Mouse (Mus musculus) midbrain, embryonic 12.5 days (tissue): ENCODE data around the gene Tfap2a. TPM values are rescaled to one million over a fixed set of nuclear protein-coding genes. Genes with fewer than 3 reads are reported as not detected.
A peak's percentile ranks its signal among the peaks of the same experiment; 100 is the strongest.

ENCODE experiments used
- ATAC-seq: fragments of 200-750 bp; cut with Nextera tagmentation; 2 replicates; pipeline ENCODE4 v1.8.0; 2017; ENCODE audit warnings: low read depth, moderate TSS enrichment, moderate library complexity; ENCODE audit not compliant: low FRiP score
- H3K27ac ChIP-seq: fragments of 300-500 bp; sonication (generic); replicated peaks from 2 replicates; pipeline ENCODE4 v1.5.1; 2016; ENCODE audit warnings: mild to moderate bottlenecking
- H3K27me3 ChIP-seq: fragments of 300-500 bp; sonication (generic); 2 replicates; pipeline ENCODE4 v1.6.1; 2016; ENCODE audit warnings: mild to moderate bottlenecking
- H3K36me3 ChIP-seq: fragments of 300-500 bp; sonication (generic); 2 replicates; pipeline ENCODE4 v1.6.1; 2016
- H3K4me1 ChIP-seq: fragments of 300-500 bp; sonication (generic); 2 replicates; pipeline ENCODE4 v1.6.1; 2016
- H3K4me2 ChIP-seq: fragments of 300-500 bp; sonication (generic); replicated peaks from 2 replicates; pipeline ENCODE4 v1.6.1; 2016; ENCODE audit warnings: mild to moderate bottlenecking, moderate library complexity
- H3K4me3 ChIP-seq: fragments of 300-500 bp; sonication (generic); 2 replicates; pipeline ENCODE4 v1.5.1; 2016; ENCODE audit warnings: mild to moderate bottlenecking
- H3K9ac ChIP-seq: fragments of 300-500 bp; sonication (generic); replicated peaks from 2 replicates; pipeline ENCODE4 v1.6.1; 2016; ENCODE audit warnings: mild to moderate bottlenecking, moderate library complexity
- H3K9me3 ChIP-seq: fragments of 300-500 bp; sonication (generic); 2 replicates; pipeline ENCODE4 v1.6.1; 2016; ENCODE audit warnings: mild to moderate bottlenecking
- WGBS: fragments of 180-500 bp; shearing (Covaris S2); methylation state at CpG from one replicate; pipeline ENCODE4 v1.1.7; 2016; 5-methylcytosine and 5-hydroxymethylcytosine counted together
- polyA plus RNA-seq: library from polyadenylated mRNA; unstranded; fragments of >200 nt; fragmentation: Nextera tagmentation; extraction: Ambion mirVana; gene quantifications from 2 replicates; pipeline ENCODE4 v1.2.1, GENCODE M21; 2016

Tfap2a gene
- polyA plus RNA-seq, 1 experiment from 2014 or later, result 6.3 TPM

GRCm38 (mm10) chr13:40741436-40741835, 3.3 kb upstream of the Tfap2a start:
- WGBS, result 2% methylated on average over 7 of the region's 7 CpGs
- Histone ChIP-seq H3K9ac (no peak overlapping the region), H3K4me2 (no peak overlapping the region), H3K27ac (no peak overlapping the region), H3K4me3 (no peak overlapping the region), H3K36me3 (no peaks in the 10 kb centered on the region), H3K27me3 (peaks cover 100% of the 10 kb centered on the region), H3K4me1 (peaks cover 7% of the 10 kb centered on the region; the same call in 1 of the 2 replicates), H3K9me3 (peaks cover 6% of the 10 kb centered on the region; the same call in 1 of the 2 replicates)
- ATAC-seq, result no peak

- no peak overlapping the region for H3K27ac ChIP-seq
- peaks cover 3% of the 10 kb centered on the region; the same call in 1 of the 2 replicates for H3K9me3 ChIP-seq
- H3K36me3 ChIP-seq, result no peaks in the 10 kb centered on the region
- ATAC-seq, result no peak
- no peak overlapping the region for H3K9ac ChIP-seq
- H3K4me2 ChIP-seq, result no peak overlapping the region
- WGBS, result 1% methylated on average over 19 of the region's 19 CpGs
- peaks cover 7% of the 10 kb centered on the region; the same call in 1 of the 2 replicates for H3K4me1 ChIP-seq
- H3K27me3 ChIP-seq, result peaks cover 100% of the 10 kb centered on the region
- H3K4me3 ChIP-seq, result no peak overlapping the region
Observed at GRCm38 (mm10) chr13:40740727-40741360, 2.7 kb upstream of the Tfap2a start.

- H3K9ac ChIP-seq, result no peak overlapping the region
- no peak for ATAC-seq
- H3K36me3 ChIP-seq, result no peaks in the 10 kb centered on the region
- no peak overlapping the region for H3K4me2 ChIP-seq
- no peak overlapping the region for H3K4me3 ChIP-seq
- no peak overlapping the region for H3K27ac ChIP-seq
- H3K27me3 ChIP-seq, result peaks cover 100% of the 10 kb centered on the region
- H3K4me1 ChIP-seq, result peaks cover 7% of the 10 kb centered on the region; the same call in 1 of the 2 replicates
- WGBS, result 2% methylated on average over 10 of the region's 10 CpGs
- no peaks in the 10 kb centered on the region for H3K9me3 ChIP-seq
Observed at GRCm38 (mm10) chr13:40739901-40740300, 1.7 kb upstream of the Tfap2a start.

- no peak for ATAC-seq
- Histone ChIP-seq H3K36me3 (no peaks in the 10 kb centered on the region), H3K9me3 (no peaks in the 10 kb centered on the region), H3K4me3 (no peak overlapping the region), H3K27me3 (peaks cover 100% of the 10 kb centered on the region), H3K4me1 (peaks cover 3% of the 10 kb centered on the region; the same call in 1 of the 2 replicates), H3K9ac (no peak overlapping the region), H3K27ac (no peak overlapping the region), H3K4me2 (no peak overlapping the region)
- 1% methylated on average over 17 of the region's 17 CpGs for WGBS
Observed at GRCm38 (mm10) chr13:40739121-40739650, 1.0 kb upstream of the Tfap2a start.

GRCm38 (mm10) chr13:40737761-40738160, 415 bp downstream of the Tfap2a start:
- WGBS, result 2% methylated on average over 22 of the region's 22 CpGs
- Histone ChIP-seq H3K9me3 (no peaks in the 10 kb centered on the region), H3K4me1 (peaks cover 7% of the 10 kb centered on the region; the same call in 1 of the 2 replicates), H3K27me3 (peaks cover 100% of the 10 kb centered on the region), H3K4me2 (no peak overlapping the region), H3K9ac (no peak overlapping the region), H3K4me3 (no peak overlapping the region), H3K27ac (no peak overlapping the region), H3K36me3 (no peaks in the 10 kb centered on the region)
- ATAC-seq, result no peak

DNA sequence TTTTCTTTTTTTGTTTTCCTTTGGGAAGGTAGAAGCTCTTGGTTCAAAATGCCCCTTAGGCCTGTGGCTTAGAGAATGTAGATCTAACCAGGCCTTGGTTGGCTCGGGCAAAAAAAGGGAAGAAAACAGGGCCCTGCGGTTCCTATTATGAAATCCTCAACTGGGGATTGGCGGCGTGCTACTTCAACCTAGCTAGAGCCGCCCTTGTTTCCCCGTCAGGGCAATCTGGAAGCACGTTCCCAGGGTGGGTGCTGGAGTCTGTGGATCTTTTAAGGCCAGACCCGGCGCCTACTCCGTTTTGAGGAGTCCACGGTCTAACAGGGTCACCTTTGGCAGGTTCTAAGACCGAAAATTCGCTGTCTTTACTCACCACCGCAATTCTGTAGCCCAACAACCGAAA, 1.1 kb downstream of the Tfap2a start:
- Histone ChIP-seq H3K27me3 (peaks cover 100% of the 10 kb centered on the region), H3K4me1 (peaks cover 7% of the 10 kb centered on the region; the same call in 1 of the 2 replicates), H3K9me3 (no peaks in the 10 kb centered on the region), H3K9ac (no peak overlapping the region), H3K27ac (no peak overlapping the region), H3K36me3 (no peaks in the 10 kb centered on the region), H3K4me3 (no peak overlapping the region), H3K4me2 (no peak overlapping the region)
- WGBS, result 3% methylated on average over 15 of the region's 15 CpGs
- no peak for ATAC-seq

DNA sequence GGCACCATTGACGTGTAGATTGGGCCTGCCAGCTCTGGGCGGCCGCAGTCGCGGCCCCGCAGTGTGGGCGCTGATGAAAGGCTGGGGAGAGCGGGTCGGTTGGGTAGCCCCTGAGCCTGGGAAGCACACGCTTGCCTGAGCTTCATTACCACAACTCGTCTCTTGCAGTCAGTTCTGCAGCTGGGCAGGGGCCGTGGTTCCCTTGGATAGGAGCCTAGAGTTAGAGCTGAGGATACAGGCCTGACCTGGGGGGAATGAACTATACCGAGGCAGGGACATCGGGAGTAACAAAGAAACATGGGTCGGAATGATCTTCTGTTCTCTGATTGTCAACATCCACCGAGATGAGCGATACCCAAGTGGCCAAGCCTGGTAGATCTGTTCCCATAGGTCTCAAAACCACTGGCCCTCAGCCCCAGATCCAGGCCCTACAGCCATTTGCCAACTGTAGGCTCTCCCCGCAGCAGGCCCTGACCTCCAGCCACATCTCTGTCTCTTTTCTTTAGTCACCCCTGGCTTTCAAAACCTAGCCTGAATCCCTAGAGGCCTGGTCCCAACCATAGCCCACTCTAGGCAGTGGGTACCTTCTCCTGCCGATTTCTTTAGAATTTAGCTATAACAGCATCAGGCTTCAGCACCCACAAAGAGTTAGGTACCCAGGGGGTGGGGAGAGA, 1.9 kb downstream of the Tfap2a start:
- 3% methylated on average over 19 of the region's 19 CpGs for WGBS
- Histone ChIP-seq H3K36me3 (no peaks in the 10 kb centered on the region), H3K4me1 (peaks cover 14% of the 10 kb centered on the region), H3K4me3 (no peak overlapping the region), H3K4me2 (0 out of 2 replicates have a peak overlapping the region, but pooled peaks have one; percentile 7), H3K9ac (no peak overlapping the region), H3K9me3 (no peaks in the 10 kb centered on the region), H3K27ac (no peak overlapping the region), H3K27me3 (peaks cover 100% of the 10 kb centered on the region)
- ATAC-seq, result no peak

DNA sequence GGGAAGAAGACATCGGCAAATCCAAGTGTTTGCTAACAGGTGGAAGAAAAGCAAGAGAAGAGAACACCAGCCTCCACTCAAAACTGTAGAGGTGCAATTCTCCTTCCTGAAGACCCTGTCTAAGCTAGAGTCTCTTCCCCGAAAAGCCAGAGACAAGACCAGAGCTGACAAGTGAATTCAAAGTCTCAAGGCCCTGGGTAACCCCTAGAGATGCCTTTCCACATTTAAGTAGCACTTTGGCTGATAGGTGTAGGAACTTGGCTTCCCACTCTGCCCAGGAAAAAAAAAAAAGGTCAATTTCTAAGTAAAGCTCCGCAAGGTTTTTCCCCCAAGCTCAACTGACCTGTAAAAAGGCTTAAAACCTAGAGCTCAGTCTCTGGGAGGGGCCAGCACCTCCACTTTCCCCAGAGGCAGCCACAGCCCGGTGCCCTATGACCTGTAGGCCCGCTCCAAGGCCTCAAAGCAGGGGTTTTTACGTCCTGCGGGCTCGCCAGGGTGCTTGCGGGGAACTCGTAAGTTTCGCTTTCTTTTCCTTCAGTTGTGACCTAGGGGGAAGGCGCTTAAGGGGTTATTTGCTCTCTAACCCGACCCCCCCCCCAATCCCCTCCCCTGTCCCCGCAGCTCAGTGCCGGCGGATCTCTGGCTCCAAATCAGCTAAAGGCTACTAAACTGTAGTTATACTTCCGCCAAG, 2.6 kb downstream of the Tfap2a start:
- 3% methylated on average over 17 of the region's 17 CpGs for WGBS
- no peaks in the 10 kb centered on the region for H3K36me3 ChIP-seq
- H3K4me2 ChIP-seq, result 0 out of 2 replicates have a peak overlapping the region, but pooled peaks have one; percentile 7
- no peak for ATAC-seq
- no peaks in the 10 kb centered on the region for H3K9me3 ChIP-seq
- H3K27ac ChIP-seq, result no peak overlapping the region
- H3K27me3 ChIP-seq, result peaks cover 99% of the 10 kb centered on the region
- 0 out of 2 replicates have a peak overlapping the region, but pooled peaks have one; percentile 3 for H3K4me3 ChIP-seq
- peaks cover 19% of the 10 kb centered on the region for H3K4me1 ChIP-seq
- H3K9ac ChIP-seq, result no peak overlapping the region

DNA sequence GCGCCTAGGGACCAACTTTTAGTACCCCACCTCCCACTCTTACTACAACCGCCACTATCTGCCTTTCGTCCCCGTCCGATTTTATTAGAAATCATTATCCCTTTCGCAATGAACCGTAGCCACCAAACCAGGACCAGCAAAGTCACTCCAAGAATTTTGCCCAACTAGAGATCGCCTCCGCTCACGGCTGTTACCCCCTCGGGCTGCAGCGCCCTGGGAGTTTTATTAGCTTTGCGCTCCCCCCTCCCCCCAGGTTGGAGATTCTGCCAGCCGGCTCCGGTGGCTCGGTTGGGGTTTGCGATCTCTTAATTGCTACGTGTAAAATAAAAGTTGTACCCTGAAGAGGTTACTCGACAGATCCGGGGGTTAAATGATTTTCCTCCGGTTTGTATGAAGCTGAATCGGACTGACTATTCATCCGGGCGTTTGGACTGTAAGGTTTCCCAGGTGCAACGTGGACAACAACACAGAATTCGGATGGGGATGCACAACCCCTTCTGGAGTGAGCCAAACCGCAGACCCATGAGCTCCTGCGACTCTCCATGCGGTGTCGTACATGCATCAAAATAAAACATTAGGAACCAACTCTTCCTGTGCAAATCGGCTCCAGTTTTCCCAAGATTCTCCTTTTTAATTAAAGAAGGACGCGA, 3.7 kb downstream of the Tfap2a start:
- Histone ChIP-seq H3K4me2 (peak overlapping the region; percentile 49), H3K9me3 (no peaks in the 10 kb centered on the region), H3K36me3 (no peaks in the 10 kb centered on the region), H3K4me1 (peaks cover 19% of the 10 kb centered on the region), H3K4me3 (peak overlapping the region; percentile 46), H3K9ac (no peak overlapping the region), H3K27ac (no peak overlapping the region), H3K27me3 (peaks cover 94% of the 10 kb centered on the region)
- under 1% methylated on average over 33 of the region's 33 CpGs for WGBS
- ATAC-seq, result no peak

DNA sequence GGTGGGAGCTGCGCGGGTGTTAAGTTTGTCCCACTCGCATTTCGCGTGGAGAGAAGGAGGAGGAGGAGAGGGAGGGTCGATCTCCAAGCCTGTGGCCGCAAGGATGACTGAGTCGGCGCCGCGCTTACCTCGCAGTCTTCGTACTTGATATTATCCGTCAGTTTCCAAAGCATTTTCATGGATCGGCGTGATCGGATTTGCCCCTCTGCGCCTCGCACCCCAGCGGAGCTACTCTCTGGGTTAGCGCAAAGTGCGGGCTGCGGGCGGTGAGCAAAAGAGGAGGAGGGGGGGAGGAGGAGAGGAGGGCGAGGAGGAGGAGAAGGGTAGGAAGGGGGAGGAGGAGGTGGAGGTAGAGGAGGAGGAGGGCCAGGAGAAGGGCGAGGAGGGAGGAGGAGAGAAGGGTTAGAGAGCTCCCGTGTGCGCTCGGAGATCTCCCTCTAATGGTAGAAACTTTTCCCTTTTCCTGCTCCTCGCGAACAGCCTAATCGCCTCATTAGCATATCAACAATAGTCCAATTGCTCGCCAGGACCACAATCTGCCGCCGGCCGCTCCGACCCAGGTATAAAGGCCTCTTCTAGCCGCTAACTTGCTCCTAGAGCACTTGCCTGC, 4.5 kb downstream of the Tfap2a start:
- peak; percentile 31 for ATAC-seq

More for the DNA sequence above, 4.5 kb downstream of the Tfap2a start:
- Histone ChIP-seq H3K36me3 (no peaks in the 10 kb centered on the region), H3K4me2 (peak overlapping the region; percentile 49), H3K27me3 (peaks cover 93% of the 10 kb centered on the region), H3K27ac (peak overlapping the region; percentile 20; the same call in 1 of the 2 replicates), H3K9ac (no peak overlapping the region; the same call in 1 of the 2 replicates), H3K4me1 (peaks cover 19% of the 10 kb centered on the region), H3K9me3 (no peaks in the 10 kb centered on the region), H3K4me3 (peak overlapping the region; percentile 46)
- under 1% methylated on average over 36 of the region's 38 CpGs for WGBS
